Mouse (Mus musculus) cerebellum, adult 11-12 months (tissue): ENCODE data around the gene Rp9.
"Not testable (repeated sequence)": the region's sequence is repeated elsewhere in the genome, so short reads cannot be mapped to it uniquely, and the experiment has no call there.

ENCODE experiments used
- DNase-seq: peaks from one replicate; pipeline ENCODE4 v3.0.0; 2022

Gene Rp9

GRCm38 (mm10) chr9:22457142-22457835 lies 12.3 kb downstream of the Rp9 start:
- DNase-seq: no peak

- DNase-seq: no peak
Measured at GRCm38 (mm10) chr9:22455041-22455440, 14.5 kb downstream of the Rp9 start.

GRCm38 (mm10) chr9:22453990-22454389 lies 15.6 kb downstream of the Rp9 start, which contains the start of gene Gm17545:
Gene Gm17545 (plus strand): TSS chr9:22454290.
- DNase-seq: not testable (repeated sequence)

GRCm38 (mm10) chr9:22453501-22453924 lies 16.0 kb downstream of the Rp9 start:
- no peak for DNase-seq

- no peak for DNase-seq
Measured at GRCm38 (mm10) chr9:22452697-22453096, 16.8 kb downstream of the Rp9 start.

GRCm38 (mm10) chr9:22449209-22449608 lies 20.3 kb downstream of the Rp9 start:
- DNase-seq: no peak

GRCm38 (mm10) chr9:22448420-22448819 lies 21.1 kb downstream of the Rp9 start:
- DNase-seq: no peak

- DNase-seq: no peak
Measured at GRCm38 (mm10) chr9:22447213-22447612, 22.3 kb downstream of the Rp9 start.

GRCm38 (mm10) chr9:22445123-22445522 lies 24.4 kb downstream of the Rp9 start:
- no peak for DNase-seq

GRCm38 (mm10) chr9:22443157-22443556 lies 26.4 kb downstream of the Rp9 start:
- no peak for DNase-seq

GRCm38 (mm10) chr9:22438826-22439225 lies 30.7 kb downstream of the Rp9 start:
- DNase-seq: no peak

- DNase-seq: no peak
Measured at GRCm38 (mm10) chr9:22434101-22434500, 35.4 kb downstream of the Rp9 start.

- DNase-seq: no peak
Measured at GRCm38 (mm10) chr9:22433221-22433620, 36.3 kb downstream of the Rp9 start.

GRCm38 (mm10) chr9:22430315-22430840 lies 39.2 kb downstream of the Rp9 start:
- DNase-seq: no peak

GRCm38 (mm10) chr9:22429533-22430241 lies 39.9 kb downstream of the Rp9 start:
- DNase-seq: no peak

- no peak for DNase-seq
Measured at GRCm38 (mm10) chr9:22428666-22429410, 40.7 kb downstream of the Rp9 start.

- no peak for DNase-seq
Measured at GRCm38 (mm10) chr9:22428028-22428665, 41.4 kb downstream of the Rp9 start.

- no peak for DNase-seq
Measured at GRCm38 (mm10) chr9:22424719-22425118, 44.8 kb downstream of the Rp9 start.

- DNase-seq: no peak
Measured at GRCm38 (mm10) chr9:22424196-22424595, 45.3 kb downstream of the Rp9 start.

GRCm38 (mm10) chr9:22423507-22423906 lies 46.0 kb downstream of the Rp9 start:
- DNase-seq: no peak

GRCm38 (mm10) chr9:22422559-22422958 lies 47.0 kb downstream of the Rp9 start:
- no peak for DNase-seq

GRCm38 (mm10) chr9:22420491-22420890 lies 49.1 kb downstream of the Rp9 start:
- DNase-seq: peak; percentile 32

- DNase-seq: no peak
Measured at GRCm38 (mm10) chr9:22419877-22420276, 49.7 kb downstream of the Rp9 start.
